Mouse (Mus musculus): Measurements from ENCODE around the gene Pglyrp2.

Pglyrp2 gene

GRCm38 (mm10) chr17:32402011-32402778 lies 21.8 kb downstream of the Pglyrp2 start:
- DNase-seq (ENCODE audit: low spot score) = no peak

GRCm38 (mm10) chr17:32396266-32396665 lies 27.7 kb downstream of the Pglyrp2 start:
- DNase-seq (ENCODE audit: low spot score) = no peak

DNA sequence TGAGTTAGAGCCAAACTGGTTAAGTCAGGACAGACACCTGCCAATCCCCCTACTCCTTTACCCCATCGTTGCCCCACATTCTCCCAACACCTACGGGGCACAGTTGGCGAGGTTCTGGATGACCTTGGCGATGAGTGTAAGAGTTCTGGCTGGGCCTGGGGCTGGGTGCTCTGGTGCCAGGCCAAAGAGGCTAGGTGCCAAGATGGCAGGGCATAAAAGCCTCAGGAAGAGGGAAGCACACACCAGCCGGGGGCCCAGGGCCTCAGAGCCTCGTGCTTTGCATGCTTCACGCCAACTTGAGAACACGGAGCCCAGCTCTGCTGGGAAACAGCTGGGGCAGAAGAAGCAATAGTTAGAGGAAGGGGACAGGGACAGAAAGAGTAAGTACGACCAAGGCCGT lies 30.0 kb downstream of the Pglyrp2 start:
- DNase-seq (ENCODE audit: low spot score) = no peak

DNA sequence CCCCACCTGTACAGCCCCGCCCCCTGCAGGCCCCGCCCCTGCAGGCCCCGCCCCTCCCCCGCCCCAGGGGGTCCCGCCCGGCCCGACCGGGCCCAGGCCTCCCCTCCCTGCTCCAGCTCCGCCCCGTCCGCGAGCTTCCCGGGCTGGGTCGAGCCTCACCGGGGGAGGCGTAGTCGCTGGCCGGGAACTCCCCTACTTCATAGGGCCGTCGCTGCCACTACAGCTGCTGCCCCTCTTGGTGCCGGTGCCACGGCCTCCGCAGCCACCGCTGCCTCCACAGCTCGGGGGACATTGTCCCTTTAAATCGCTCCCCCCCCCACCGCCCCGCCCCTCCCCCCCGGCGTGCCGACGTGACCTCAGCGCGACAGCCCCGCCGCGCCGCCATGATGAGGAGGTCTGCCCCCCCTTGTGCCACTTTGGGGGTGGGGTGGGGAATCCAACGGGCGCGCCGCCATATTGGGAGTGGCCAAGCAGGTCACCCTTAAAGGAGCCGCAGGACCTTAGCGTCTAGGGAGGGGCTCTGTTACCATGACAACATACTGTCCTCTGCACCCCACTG lies 34.8 kb downstream of the Pglyrp2 start, which contains the start of gene Wiz:
TSS of gene Wiz (minus strand) at position 339 of the 559 bp plus-strand sequence.
- peak; percentile 94 for DNase-seq (ENCODE audit: low spot score)

- DNase-seq (ENCODE audit: low spot score) = peak; percentile 60
Measured at GRCm38 (mm10) chr17:32388370-32389100, 35.4 kb downstream of the Pglyrp2 start.

- DNase-seq (ENCODE audit: low spot score) = no peak
Measured at GRCm38 (mm10) chr17:32387986-32388369, 36.0 kb downstream of the Pglyrp2 start.

- DNase-seq (ENCODE audit: low spot score) = peak; percentile 61
Measured at GRCm38 (mm10) chr17:32386659-32387432, 37.1 kb downstream of the Pglyrp2 start.

DNA sequence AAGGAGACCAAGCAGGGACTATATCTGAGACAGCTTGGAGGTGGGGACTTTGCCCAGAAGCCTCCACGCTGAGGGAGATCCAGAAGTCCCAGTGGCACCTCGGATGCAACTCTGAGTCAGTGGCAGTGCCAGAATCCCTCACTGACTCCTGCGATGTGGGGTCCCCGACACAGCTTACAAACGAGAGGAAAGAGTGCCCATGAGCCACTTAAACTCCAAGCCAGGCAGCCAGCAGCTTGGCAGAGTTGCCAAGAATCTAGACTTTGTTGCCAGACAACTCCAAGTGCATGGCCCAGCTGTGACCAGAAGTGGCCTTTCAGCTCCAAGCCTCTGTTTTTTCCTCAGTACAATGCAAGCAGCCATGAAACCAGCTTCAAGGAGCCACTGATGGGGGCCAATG lies 40.3 kb downstream of the Pglyrp2 start:
- no peak for DNase-seq (ENCODE audit: low spot score)

DNA sequence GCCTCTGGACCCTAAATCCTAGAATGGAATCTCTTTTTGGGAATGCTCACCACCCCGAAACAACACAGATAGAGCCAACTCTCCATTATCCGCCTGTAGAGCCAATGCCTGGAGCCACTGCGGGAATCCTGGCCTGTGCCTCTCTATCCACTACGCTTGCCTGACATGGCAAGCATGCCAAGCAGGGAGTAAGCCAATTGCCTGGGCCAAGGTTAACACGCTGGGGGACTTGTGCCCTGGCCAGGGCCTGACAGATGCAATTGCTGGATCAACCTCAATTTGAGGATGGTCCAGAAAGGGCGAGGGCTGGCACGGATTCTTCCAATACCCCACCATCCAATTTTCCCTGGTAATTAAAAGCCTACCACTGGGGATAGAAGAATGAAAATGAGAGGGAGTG lies 41.4 kb downstream of the Pglyrp2 start:
- no peak for DNase-seq (ENCODE audit: low spot score)

DNA sequence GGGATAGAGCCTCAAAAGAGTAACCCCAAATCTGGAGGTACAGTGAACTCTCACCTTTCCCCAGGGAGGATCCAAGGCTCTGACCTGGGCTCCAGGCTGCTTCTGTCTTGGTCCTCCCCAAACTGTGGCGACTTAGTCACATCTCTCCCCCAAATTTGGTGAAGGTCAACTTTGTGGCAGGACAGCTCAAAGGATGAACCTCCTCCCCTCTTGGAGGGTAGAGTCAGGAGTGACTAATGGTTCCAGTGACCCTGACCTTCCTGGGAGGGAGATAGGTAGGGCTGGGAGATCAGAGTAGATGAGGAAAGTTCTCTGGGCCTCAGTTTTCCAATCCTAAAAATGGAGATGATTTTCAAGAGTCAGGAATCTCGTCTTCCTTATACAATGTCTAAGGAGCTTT lies 45.2 kb downstream of the Pglyrp2 start:
- no peak for DNase-seq (ENCODE audit: low spot score)

DNA sequence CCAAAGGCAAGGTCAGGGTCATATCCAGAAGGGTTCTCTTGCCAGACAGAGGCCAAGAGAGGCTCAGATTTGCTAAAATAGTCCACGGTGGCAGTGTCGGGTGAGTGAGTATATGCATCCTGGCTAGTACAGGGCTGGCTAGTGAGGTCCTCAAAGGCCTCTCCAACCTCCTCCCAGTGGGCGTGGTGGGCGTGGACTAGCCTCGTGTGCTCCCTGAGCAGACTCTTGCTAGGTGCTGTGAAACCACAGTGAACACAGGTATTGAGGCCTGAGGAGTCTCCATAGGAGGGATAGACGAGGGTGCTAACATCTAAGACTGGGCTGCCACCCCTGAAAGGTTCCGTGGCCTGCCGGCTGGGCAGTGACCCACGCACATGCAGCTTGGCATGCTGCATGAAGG lies 46.8 kb downstream of the Pglyrp2 start:
- no peak for DNase-seq (ENCODE audit: low spot score)

- DNase-seq (ENCODE audit: low spot score) = no peak
Measured at GRCm38 (mm10) chr17:32376475-32376874, 47.5 kb downstream of the Pglyrp2 start.

DNA sequence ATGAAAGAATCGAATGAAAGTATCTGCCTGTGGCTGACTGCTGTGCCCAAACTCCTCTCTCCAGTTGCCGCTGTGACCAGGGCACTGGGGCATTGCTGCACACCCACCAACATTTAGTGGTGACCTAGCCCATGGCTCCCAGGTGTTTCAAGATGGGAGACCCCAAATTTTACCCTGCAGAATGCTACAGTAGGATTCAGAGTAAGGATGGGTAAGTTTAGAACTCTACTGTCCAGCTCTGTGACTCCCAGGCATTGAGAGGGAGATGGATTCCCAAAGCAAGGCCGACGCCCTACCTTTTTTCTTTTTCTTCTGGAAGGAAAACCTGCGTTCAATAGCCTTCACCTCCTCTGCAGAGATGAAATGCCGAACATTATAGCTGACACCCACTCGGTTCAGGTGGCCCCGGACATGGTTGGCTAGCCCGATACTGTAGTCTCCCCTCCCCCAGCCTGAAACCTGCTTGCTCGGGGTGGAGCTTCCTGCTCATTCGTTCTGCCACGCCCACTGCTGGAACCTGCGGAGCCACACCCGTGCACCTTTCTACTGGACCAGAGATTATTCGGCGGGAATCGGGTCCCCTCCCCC lies 54.9 kb downstream of the Pglyrp2 start:
- DNase-seq (ENCODE audit: low spot score) = peak; percentile 55

GRCm38 (mm10) chr17:32367706-32368105 lies 56.3 kb downstream of the Pglyrp2 start:
- DNase-seq (ENCODE audit: low spot score) = no peak

- DNase-seq (ENCODE audit: low spot score) = no peak
Measured at GRCm38 (mm10) chr17:32365296-32365695, 58.7 kb downstream of the Pglyrp2 start.

GRCm38 (mm10) chr17:32364850-32365249 lies 59.1 kb downstream of the Pglyrp2 start:
- no peak for DNase-seq (ENCODE audit: low spot score)

DNA sequence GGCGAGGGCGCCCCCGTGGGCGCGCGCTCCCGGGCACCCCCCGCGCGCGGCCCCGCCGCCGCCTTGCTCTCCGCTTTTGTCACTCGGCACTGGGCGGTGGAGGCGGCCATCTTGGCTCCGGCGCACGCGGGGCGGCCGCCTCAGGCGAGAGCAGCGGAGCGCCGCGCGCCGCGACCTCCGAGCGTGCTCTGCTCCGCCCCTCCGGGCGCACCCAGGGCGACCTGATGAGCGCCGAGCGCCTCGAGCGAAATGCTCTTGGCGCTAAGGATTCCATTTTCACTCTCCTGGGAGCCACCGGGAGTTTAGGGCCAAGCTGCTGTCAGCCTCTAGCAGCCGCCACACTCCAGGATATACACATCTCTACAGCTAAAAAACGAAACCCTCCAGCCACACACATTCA lies 59.6 kb downstream of the Pglyrp2 start:
- DNase-seq (ENCODE audit: low spot score) = peak; percentile 95

DNA sequence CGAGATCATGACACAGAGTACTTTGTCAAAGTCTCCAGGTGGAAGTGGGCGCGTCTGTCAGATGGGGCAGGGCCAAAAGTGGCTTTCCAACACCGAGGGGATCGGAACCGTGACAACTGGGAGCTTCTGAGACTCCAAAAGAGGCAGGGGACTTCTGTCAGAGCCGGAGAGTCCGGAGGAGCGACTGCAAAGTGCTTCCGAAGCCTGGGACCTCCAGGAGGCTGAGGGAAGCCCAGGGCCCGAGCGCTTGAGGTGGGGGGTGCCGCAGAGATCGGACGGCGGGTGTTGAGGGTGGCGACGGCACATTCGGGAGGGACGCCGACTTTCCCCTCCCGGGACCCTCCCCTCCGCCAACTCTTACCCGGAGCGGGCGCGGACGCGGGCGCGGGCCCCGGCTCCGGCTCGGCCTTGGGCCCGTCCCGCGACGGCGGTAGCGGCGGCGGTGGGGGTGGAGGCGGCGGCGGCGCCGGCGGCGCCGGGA lies 60.1 kb downstream of the Pglyrp2 start:
- peak; percentile 48 for DNase-seq (ENCODE audit: low spot score)

DNA sequence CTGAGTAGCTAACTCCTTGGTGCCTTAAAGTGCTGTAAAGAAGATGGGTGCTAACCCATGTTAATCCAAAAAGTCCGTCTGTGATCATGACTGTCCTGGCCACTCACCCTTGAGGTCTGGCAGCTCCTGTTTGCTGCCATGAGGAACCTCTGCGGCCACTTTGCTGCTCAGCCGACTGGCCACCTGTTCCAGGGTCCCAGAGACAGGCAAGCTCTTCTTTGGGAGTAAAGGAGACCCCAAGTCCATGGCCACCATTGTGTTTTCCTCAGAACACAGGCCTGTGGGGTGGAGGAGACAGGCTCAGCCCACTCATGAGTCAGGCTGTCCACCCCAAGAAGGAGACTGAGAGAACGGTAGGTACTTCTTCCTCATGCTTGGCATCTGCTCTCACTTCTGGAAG lies 61.3 kb downstream of the Pglyrp2 start:
- DNase-seq (ENCODE audit: low spot score) = no peak

All from embryo, embryonic 10.5 days (tissue).